Mouse (Mus musculus) adrenal gland, adult 8-10 months (tissue): ENCODE data around the gene Cd3g. TPM values are rescaled to one million over a fixed set of nuclear protein-coding genes. Genes with fewer than 3 reads are reported as not detected.

Source experiments
- DNase-seq: peaks from one replicate; pipeline ENCODE4 v3.0.0; 2022
- total RNA-seq, 4 experiments: library from RNA; stranded (reverse); gene quantifications; 2 replicates each; pipeline ENCODE4 v1.2.4; 2022

Gene Cd3g
- 1 to 10 TPM in 1 of 4 experiments, under 1 TPM in 2, not detected in 1; 0.52 to 1.3 (median 0.59) TPM for total RNA-seq

GRCm38 (mm10) chr9:44980242-44980641 lies at the start of gene Cd3g:
Gene Cd3g (minus strand): TSS chr9:44980431.
- DNase-seq, result no peak

GRCm38 (mm10) chr9:45027376-45027775 lies 47.1 kb upstream of the Cd3g start:
- DNase-seq, result no peak

GRCm38 (mm10) chr9:45024187-45024586 lies 44.0 kb upstream of the Cd3g start:
- no peak for DNase-seq

- no peak for DNase-seq
Observed at GRCm38 (mm10) chr9:45023638-45024037, 43.4 kb upstream of the Cd3g start.

- DNase-seq, result no peak
Observed at GRCm38 (mm10) chr9:45022800-45023199, 42.6 kb upstream of the Cd3g start.

GRCm38 (mm10) chr9:45018031-45018430 lies 37.8 kb upstream of the Cd3g start:
- no peak for DNase-seq

- DNase-seq, result no peak
Observed at GRCm38 (mm10) chr9:45015841-45016240, 35.6 kb upstream of the Cd3g start.

GRCm38 (mm10) chr9:45014879-45015278 lies 34.6 kb upstream of the Cd3g start:
- no peak for DNase-seq

GRCm38 (mm10) chr9:45011291-45011690 lies 31.1 kb upstream of the Cd3g start:
- no peak for DNase-seq

- DNase-seq, result no peak
Observed at GRCm38 (mm10) chr9:45010461-45010860, 30.2 kb upstream of the Cd3g start.

GRCm38 (mm10) chr9:45009180-45010078 lies 29.2 kb upstream of the Cd3g start, which contains the start of gene Cd3e:
Gene Cd3e (minus strand): TSS chr9:45009627.
- no peak for DNase-seq

- no peak for DNase-seq
Observed at GRCm38 (mm10) chr9:45008342-45008741, 28.1 kb upstream of the Cd3g start.

- no peak for DNase-seq
Observed at GRCm38 (mm10) chr9:45007404-45007803, 27.2 kb upstream of the Cd3g start.

- DNase-seq, result no peak
Observed at GRCm38 (mm10) chr9:45000249-45000648, 20.0 kb upstream of the Cd3g start.

- DNase-seq, result no peak
Observed at GRCm38 (mm10) chr9:44999776-45000175, 19.5 kb upstream of the Cd3g start.

GRCm38 (mm10) chr9:44999171-44999570 lies 18.9 kb upstream of the Cd3g start:
- no peak for DNase-seq

GRCm38 (mm10) chr9:44998138-44998537 lies 17.9 kb upstream of the Cd3g start:
- no peak for DNase-seq

GRCm38 (mm10) chr9:44996590-44996989 lies 16.4 kb upstream of the Cd3g start:
- DNase-seq, result no peak

GRCm38 (mm10) chr9:44994962-44995361 lies 14.7 kb upstream of the Cd3g start:
- no peak for DNase-seq

GRCm38 (mm10) chr9:44993268-44993667 lies 13.0 kb upstream of the Cd3g start:
- DNase-seq, result no peak

GRCm38 (mm10) chr9:44992271-44992670 lies 12.0 kb upstream of the Cd3g start:
- no peak for DNase-seq

GRCm38 (mm10) chr9:44991821-44992220 lies 11.6 kb upstream of the Cd3g start:
- no peak for DNase-seq

GRCm38 (mm10) chr9:44986976-44987375 lies 6.7 kb upstream of the Cd3g start:
- DNase-seq, result no peak

GRCm38 (mm10) chr9:44986242-44986781 lies 6.1 kb upstream of the Cd3g start:
- DNase-seq, result no peak
